Mouse (Mus musculus): Measurements from ENCODE around the gene Rbx1.

DNA sequence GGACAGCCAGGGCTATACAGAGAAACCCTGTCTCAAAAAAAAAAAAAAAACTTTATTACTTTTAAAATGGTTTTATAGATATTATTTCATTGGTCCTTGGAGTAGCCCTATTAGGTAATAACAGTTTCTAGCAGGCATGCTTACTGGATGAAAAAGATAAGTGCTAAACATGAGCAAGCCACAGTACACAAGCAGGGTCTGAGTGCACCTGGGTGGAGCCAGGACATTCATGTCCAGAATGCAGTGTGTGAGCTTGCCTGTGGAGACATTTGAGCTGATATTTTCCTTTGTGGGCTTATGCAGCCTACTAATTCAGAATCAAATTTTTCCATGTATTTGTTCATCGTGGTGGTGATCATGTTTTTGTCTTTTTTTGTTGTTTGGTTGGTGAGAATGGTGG, 27.8 kb upstream of the Rbx1 start:
- TF ChIP-seq CTCF (IDR thresholded peaks at IDR 0.05; ENCODE audit: low read depth, low read length) (no peak), POLR2A (IDR thresholded peaks at IDR 0.05; ENCODE audit: extremely low read depth, insufficient read depth, low read length) (no peak)

Data from liver, adult 2 months (tissue).